Mouse (Mus musculus): Measurements from ENCODE around the gene Hsd11b2. TPM values are rescaled to one million over a fixed set of nuclear protein-coding genes. Genes with fewer than 3 reads are reported as not detected.

Gene Hsd11b2
- total RNA-seq (2021): 0.15 TPM in 1 of 2 replicates, not detected in the other
- long read RNA-seq, partial matches to known transcripts: 0 of 2 reads
- long read RNA-seq, other reads (novel, unspliced or antisense): 0 of 2 reads

DNA sequence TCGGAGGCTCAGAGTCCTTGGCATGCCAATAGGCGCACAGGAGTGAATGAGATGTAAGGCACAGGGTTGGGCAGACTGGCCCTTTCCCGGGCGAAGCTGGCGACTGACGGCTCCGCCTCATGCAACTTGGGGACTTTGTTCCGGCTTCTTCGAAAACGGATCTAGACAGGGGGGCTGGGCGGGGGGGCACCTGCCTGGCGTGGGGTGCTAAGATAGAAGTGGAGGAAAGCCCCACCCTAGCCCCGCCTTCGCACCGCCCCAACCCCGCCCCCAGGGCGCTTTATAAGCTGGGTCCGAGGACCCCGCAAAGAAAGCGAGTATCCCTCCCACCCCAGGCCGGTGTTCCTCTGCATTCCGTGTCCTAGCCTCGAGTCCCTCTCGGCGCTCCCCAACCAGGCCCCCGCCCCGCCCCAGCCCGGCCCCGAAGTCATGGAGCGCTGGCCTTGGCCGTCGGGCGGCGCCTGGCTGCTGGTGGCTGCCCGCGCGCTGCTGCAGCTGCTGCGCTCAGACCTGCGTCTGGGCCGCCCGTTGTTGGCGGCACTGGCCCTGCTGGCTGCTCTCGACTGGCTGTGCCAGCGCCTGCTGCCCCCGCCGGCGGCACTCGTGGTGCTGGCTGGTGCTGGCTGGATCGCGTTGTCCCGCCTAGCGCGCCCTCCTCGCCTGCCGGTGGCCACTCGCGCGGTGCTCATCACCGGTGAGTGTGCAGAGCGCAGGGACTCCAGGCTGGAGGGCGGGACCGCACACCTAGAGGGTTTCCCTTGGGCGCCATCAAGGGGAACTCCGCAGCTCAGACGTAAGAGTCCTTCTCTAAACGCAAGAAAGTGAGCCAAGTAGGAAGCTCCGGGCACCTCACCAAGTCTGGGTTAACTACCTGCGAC, at the start of gene Hsd11b2:
Gene Hsd11b2, plus strand, starts transcription at position 320 of the 878 bp plus-strand sequence.
- peak; percentile 55 for DNase-seq

DNA sequence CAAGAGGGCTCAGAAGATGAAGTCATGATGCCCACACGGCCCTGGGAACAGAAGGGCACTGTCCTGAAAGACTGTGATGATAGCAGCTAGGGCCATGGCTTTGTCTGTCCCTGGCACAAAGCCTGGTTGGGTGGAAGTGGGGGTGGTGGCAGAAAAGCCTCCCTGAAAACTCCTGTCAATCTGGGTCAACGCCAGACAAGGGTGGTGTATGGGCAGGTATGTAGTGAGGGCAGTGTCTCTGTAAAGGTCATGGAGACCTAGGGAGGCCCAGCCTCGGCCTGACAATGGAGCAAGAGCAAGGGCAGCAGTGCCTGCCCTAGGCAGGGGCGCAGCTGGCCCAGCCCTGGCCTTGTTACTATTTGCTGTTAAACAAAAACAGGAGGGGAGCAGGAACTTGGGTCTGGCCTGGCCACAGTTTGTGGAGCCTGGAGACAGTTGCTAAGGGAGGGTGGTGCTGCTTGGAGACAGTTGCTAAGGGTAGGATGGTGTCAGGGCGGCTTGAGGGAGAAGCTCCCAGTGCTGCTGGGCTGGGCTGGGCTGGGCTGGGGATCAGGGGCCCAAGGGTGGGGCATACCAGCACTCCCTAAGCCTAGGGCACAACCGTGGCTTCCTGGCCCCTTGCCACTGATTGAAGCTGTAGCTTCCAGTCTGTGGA, 49.4 kb upstream of the Hsd11b2 start:
- DNase-seq: no peak

DNA sequence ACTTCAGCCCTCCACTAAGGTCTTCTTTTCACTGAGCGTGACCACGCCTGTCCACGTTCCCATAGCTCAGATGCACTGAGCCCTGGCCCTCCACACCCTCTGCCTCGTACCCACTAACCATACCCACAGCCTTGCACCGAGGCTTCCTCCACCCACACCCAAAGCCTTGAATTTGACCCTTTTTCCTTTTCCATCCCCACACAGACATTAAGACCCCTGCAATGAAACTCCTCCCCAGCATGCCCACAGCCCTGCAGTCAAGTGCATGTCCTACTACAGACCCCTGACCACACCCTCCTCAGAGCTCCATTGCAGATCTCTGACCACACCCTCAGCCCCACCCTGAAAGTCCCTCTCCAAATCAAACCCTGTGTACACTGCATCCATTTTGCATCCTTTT, 48.7 kb upstream of the Hsd11b2 start:
- no peak for DNase-seq

DNA sequence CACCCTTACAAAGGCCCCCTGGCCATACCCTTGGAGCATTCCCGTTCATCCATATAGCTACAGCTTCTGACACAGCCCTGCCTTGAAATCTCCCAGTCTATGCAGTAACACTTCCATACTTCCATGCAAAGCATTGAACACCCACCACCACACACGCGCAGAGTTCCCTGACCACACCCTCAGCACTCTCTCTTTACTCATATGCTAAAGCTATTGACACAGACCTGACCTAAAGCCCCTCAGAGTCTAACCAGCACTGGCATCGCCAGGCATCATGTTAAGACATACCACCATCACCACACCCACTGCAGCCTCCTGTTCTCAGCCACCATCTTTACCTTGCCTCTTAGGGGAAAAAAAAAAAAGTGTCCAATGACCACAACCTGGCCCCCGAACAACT, 48.3 kb upstream of the Hsd11b2 start:
- no peak for DNase-seq

DNA sequence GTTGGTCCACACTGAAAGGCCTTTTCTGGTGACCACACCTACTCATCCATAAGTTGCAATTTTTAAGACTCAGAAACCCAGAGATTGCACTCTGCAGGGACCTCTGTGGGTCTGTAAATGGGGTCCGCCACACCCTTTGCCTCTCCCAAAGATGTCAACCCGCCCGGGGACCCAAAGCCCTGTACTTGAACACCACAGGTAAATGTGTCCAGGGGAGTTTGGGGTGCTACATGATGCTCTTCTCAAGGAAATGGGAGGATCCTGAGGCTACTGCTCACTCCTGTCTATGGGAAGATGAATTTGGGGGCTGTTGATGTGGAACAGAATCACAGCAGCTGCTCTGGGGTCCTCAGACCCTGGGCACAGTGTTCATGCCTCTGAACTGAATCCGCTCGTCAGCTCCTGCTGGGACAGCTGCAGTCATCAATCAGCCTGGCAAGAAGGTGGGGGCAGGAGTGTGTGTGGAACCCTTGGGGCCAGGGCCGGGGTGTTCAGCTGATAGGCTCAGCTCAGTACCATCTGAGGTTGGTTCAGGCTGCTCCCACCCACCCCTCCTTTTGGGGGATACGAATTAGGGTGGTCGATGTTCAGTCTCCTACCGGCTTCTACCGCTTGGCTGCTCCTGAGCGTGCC, 47.8 kb upstream of the Hsd11b2 start:
- no peak for DNase-seq

DNA sequence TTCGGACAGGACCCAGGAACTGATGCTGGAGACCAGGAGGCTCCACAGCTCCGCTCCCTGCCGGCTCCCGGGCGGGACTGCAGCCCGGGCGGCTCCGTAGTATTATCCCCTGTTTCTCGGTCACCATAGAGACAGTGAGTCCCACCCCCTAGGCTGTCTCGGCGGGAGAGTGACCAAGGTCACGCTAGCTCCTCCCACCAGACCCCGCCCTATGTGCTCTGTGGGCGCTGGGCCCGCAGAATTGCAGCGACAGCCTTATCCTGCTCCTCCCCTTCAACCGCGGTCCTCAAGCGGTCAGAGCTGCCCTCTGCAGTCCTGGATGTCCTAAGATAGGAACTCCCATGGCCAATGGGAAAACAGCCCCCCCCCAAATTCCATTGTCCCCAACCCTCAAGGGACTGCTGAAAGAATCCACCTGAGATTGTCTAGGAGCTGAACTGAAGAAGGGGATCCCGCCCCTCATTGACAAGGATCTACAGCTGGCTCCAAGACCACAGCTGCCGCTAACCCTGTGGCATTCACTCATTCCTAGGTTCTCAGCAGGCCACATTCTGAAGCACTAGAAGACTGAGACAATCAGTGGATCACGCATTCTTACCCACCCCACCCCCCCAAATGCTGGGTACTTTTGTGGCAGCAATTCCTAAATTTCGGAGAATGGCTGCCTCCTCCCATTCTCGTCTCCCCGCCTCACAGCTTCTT, 47.1 kb upstream of the Hsd11b2 start, which contains the start of gene Tppp3:
Gene Tppp3, minus strand, starts transcription at position 213 of the 702 bp plus-strand sequence.
- peak; percentile 87 for DNase-seq

DNA sequence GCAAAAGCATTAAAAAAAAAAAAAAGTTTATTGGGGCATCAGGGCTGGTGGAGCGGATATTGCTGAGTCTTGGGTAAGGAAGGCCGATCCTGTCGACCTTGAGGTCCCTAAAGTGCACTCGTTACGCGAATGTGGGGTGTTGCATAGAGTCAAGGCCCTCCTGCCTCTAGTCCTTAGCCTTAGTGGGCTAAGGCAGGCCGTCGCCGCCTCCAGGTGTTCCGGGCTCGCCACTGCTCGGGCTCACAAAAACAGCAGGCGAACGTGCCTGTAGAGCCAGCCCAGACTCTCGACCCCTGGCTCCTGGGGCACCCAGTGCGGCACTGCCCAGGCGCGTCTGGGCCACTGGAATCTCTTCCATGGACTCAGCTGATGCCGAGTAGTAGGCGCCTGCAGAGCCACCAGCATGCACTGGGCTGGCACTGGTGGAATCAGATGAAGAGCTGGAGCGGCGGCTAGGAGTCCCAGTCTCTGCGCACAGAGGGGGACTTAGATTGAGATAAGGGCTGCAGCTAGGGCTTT, 46.1 kb upstream of the Hsd11b2 start:
- DNase-seq: no peak

DNA sequence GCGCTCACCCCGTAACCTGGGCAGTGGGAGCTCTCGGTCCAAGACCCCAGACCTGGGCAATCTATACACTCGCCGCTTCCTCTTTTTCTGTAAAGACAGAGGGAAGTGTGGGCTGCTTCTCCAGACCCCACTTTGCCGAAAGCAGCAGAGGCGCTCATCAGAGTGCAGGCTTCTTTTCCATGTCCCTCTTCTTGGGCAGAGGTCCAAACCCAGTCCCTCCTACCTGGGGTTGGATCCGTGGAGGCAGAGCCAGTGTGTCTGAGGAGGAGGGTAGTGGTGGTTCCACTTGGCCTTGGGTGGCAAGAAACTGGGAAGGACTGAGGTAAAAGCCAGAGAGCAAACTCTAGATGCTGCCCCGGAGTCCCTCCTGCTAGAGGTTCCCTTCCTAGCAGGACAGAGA, 45.6 kb upstream of the Hsd11b2 start:
- DNase-seq: no peak

DNA sequence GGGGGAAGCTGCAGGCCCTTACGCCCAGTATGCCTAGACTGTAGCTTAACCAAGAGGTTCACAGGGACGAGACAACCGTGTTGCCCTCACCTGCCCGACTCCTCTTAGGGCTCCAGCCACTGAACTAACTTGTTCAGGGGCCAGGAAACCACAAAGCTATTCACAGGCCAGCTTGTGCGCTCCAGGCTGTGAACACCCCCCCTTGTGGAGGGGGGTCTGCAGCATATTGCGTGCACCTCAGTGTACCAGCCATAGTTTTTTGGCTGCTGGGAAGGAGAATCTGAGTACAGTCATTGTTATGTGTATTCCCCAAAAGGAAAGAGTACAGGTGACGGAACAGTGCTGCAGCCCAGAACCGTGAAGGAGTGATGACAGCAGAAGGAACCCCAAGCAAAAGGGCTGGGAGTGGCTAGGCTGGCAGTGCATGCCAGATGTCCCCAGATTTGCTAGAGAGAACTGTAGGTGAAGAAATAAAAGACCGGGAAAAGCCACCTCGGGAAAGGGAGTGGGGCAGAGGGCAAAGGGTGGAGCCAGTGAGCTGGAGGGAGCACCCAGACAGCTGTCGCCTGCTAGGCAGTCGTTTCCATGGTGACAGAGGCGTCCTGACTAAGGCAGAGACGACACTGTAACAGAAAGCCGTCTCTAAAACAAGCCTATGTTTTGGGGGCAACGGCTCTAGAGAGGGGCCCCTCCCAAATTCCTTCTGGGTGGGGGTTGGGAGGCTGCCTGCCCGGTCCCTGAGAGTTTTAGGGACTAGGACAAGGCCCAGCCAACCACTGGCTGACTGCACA, 44.5 kb upstream of the Hsd11b2 start:
- no peak for DNase-seq

DNA sequence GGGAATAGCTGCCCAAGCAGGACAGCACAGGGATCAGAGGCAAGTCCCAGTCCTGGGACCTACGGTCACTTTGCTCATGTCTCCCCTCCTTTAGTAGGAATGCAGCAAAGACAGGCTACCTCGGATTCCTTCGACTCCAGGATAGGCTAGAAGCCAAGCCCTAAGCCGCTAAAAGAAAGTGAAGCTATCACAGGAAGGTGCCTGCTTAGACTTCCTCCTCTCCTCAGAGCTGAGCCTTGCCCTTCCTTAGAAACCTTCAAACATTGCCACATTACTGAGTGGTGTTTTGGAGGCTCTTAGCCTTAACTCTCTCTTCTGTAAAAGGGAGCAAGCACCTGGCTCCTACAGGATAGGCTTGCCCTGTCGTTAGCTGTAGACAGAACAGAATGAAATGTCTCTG, 43.9 kb upstream of the Hsd11b2 start:
- no peak for DNase-seq

DNA sequence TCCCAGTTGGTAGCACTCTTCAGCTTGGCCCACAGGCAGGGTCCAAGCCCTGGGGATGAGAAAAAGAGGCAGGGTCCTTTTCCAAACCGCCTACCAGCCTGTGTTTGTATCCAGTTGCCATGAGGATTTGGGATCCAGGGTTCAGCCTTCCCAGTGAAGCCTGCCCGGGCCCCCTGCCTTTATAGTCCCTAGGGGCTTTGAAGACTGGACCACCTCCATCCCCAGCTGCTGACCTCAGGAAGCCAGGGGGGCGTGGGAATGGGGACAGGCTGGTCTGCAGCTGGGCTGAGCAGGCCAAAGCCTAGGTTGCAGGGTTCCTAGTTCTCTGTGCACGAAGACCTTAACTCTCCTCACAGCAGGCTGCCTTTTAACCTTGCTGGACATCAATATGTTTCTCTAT, 43.3 kb upstream of the Hsd11b2 start:
- DNase-seq: no peak

DNA sequence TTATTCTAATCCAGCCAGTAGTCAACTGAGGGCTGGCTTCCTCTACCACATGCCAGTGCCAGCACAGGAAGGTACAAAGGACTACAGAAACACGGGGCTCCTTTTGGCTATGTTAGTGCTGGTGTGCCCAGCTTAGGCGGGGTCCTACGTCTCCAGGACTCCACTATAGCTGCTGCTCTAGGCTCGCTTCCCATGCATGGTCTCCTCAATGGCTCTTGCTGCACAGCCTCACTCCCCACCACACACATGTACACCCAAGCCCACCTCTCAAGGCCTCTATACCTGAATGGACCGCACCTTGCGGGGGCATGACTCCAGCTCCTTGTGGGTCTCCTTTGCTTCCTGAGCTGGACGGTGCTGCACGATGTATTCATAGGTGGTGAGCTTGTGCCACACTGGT, 42.8 kb upstream of the Hsd11b2 start:
- DNase-seq: no peak

DNA sequence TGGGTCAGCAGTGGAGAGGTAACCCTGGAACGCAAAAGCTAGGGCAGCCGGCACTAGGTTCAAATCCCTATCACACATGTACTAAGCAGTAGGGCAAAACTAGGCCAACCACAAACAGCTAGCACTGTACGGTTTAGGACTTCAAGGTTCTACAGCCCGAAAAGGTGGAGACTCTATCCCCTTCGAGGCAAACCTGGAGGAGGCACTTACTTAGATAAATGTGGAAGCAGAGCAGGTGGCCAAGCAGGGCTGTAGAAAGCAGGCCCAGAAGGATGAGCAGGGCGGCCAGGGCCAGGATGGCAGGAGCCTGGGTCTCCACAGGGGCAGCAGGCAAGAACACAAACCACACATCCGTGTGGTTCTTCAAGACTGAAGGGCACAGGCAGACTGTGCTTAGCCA, 42.4 kb upstream of the Hsd11b2 start:
- no peak for DNase-seq

DNA sequence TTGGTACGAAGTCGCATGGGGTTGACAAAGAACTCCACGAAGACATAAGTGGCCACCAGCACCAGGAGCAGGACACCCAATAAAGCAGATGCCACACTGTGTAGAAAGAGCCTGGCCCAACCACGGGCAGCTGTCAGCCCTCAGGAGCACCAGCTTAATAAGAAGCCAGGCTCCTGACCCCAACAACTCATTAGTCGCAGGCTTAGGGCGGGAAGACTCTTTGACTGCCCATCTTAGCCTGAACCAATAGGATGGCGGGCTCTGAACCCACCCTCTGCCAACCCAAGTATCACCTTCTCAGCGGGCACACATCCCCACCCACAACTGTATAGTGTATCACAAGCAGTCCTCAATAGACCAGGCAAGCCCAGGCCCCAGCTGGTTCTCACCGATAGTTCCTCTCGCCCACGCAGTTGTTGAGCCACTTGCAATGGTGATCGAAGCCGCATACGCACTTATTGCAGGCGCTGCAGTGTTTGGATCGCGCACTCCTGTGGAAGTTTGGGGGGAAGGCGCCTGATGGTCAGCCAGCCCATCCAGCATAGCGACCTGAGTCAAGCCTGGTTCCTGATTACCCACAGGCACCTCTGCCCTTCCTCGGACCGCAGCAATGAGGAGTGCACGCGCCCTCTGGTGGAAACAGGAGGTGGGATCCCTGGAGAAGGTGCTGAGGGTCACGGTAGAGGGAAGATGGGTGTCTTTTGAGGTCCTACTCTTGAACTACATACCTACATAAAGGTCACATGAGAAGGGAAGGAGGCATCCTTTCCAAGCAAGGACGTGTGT, 41.7 kb upstream of the Hsd11b2 start:
- peak; percentile 65 for DNase-seq

DNA sequence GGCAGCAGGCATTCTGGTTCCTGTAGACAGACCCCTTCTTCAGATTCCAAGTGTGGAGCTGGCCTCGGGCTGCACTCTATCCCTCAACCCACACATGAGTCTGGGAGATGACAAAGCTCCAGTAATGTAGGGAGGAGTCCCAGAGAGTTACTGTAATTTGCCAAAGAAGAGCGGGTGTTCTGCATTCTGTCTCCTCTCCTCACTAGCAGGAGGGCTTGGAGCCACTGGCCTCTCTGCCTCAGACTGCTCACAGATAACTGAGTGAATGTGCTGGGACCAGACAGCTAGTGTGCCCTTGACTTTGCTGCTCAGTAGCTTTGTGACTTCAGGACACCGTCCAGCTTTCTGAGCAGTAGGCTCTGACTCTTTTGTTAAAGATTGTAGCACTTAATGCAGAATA, 40.8 kb upstream of the Hsd11b2 start:
- no peak for DNase-seq

DNA sequence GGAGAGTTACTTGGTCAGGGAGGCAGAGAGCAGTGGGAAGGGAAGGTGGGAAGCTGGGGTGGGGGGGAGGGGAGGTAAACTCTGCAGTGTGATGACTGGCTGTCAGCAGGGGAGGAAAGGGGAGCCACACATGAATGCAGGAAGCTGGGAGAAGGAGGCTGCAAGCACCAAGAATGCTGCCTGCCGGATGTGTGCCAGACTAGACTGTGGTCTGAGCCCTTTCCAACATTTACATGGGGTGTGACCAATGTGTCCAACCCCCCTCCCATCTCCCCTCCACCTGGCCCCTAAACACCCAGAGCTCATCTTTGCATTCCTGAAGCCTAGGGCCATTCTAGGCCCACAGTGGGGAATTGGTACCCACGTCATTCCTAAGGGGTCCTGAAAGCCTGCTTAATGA, 37.5 kb upstream of the Hsd11b2 start:
- DNase-seq: no peak

DNA sequence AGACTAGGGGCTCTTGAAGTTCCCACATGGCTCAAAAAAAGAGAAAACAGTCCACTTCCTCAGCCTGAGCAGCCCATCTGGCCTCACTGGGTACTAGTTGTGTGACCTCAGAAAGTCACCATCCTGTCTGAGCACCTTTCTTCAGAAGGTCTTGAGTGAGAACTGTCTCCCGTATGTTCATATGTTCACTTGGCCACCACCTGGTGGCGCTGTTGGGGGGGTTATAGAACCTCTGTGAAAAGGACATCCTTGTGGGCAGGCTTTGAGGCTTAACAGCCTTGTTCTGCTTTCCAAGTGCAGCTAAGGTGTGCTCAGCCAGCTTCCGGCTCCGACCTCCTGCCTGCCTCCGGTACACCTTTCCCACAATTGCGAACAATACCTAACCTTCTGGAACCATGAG, 37.1 kb upstream of the Hsd11b2 start:
- peak; percentile 40 for DNase-seq

DNA sequence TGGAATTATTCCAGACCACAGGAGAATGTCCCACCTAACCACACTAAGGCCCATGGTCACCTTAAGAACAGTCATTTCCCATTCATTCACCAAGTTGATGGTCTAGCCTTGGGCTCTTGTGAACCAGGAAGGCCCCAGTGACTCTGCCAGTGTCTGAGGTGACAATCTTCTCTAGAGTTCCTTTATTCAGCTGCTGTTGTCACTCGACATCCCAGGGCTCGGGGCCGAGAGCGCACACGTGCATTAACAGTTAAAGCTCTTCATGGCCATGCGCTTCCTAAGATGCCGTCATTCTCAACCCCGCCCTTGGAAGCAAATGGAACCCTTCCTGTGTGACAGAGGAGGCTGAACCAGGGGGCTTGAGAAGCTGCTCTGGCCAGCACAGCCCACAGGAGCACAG, 36.4 kb upstream of the Hsd11b2 start:
- DNase-seq: no peak

DNA sequence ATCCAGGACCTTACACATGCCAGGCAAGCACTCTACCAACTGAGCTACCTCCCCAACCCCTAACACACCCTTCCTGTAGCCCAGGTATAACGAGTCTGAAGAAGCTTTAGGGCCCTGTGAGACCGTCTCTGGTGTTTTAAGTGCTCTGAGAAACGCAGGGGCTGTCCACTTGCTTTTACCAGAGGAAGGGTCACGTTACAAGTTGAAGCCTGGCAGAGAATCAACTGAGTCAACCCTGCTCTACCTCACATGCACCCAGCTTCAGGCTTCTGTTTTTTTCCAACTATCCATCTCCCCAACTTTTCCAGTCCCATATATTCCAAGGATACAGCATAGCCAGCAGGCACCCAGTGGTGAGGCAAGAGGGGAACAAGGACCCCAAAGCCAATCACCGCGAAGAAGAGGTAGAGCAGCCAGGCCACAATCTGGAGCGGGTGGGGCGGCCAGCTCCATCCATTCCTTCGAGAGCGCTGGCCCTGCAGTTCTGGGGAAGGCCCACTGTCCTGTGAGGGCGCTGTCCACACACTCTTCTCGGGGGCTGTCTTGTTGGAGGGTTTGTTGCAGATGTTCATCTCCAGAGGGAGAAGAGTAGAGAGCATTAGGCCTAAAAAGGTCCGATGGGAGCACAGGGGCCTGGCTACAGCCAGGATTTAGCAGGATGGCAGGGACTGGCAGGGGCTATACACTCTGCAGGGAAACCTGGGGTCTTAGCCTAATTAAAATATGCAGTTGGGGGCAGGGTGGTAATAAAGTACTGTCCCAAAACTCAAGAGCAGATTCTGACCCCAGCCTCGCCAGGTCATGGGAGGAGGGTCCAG, 35.1 kb upstream of the Hsd11b2 start:
- DNase-seq: peak; percentile 37

DNA sequence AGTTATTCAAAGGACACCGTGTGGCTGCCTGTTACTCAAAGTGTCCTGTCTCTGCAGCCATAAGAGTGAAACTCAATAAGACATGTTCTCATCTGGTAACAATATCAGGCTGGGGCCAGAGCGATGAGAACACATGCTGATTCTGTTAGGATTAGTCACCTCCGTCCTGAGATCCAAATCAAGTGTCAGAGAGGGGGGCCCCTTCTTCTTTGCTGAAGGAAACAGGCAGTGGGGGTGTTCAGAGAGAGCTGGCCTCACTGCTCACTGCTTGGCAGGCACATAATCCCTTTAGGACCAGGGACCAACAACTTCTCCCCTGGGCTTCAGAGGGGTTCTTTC, 34.6 kb upstream of the Hsd11b2 start:
- no peak for DNase-seq

Measured in adrenal gland, postnatal 25 days (tissue).